Mouse (Mus musculus): Measurements from ENCODE around the gene Rabgap1. TPM values are rescaled to one million over a fixed set of nuclear protein-coding genes. Genes with fewer than 3 reads are reported as not detected.
A peak's percentile ranks its signal among the peaks of the same experiment; 100 is the strongest.

Rabgap1 gene
- polyA plus RNA-seq (2015; fragmentation: Nextera tagmentation; extraction: Ambion mirVana): 14.1 and 15.6 TPM in 2 replicates

GRCm38 (mm10) chr2:37442611-37443591 lies at the start of gene Rabgap1, which contains the start of the genes Zbtb26 and Zbtb6:
Gene Rabgap1, plus strand, starts transcription at chr2:37443279.
Gene Zbtb26, minus strand, starts transcription at chr2:37443135.
Gene Zbtb6, minus strand, starts transcription at chr2:37443171.
- TF ChIP-seq CTCF (IDR thresholded peaks at IDR 0.05; ENCODE audit: low read depth): no peak
- under 1% methylated on average over 51 of the region's 51 CpGs for WGBS
- Histone ChIP-seq H3K4me3 (ENCODE audit: low read depth, low read length) (peak within 1 kb of the TSS; percentile 88), H3K27me3 (replicated peaks; ENCODE audit: control insufficient read depth, insufficient read depth, low read length) (no peaks in the 10 kb centered on the region), H3K36me3 (ENCODE audit: control insufficient read depth, insufficient read depth) (0 out of 2 replicates have a peak, but pooled peaks cover 6% of the 10 kb centered on the region), H3K9ac (ENCODE audit: low read depth, low read length) (peak within 1 kb of the TSS; percentile 83), H3K4me2 (replicated peaks; ENCODE audit: low read depth) (peak within 1 kb of the TSS; percentile 86), H3K9me3 (ENCODE audit: control insufficient read depth) (no peaks in the 10 kb centered on the region), H3K4me1 (replicated peaks; ENCODE audit: control insufficient read depth, insufficient read depth, low read length) (no peaks in the 10 kb centered on the region), H3K27ac (ENCODE audit: low read depth, low read length) (peak within 1 kb of the TSS; percentile 89)
- ATAC-seq: peak; percentile 99

GRCm38 (mm10) chr2:37395539-37395938 lies 47.5 kb upstream of the Rabgap1 start:
- Histone ChIP-seq H3K9ac (ENCODE audit: low read depth, low read length) (no peak overlapping the region), H3K27ac (ENCODE audit: low read depth, low read length) (no peak overlapping the region), H3K4me1 (replicated peaks; ENCODE audit: control insufficient read depth, insufficient read depth, low read length) (no peaks in the 10 kb centered on the region), H3K4me2 (replicated peaks; ENCODE audit: low read depth) (no peak overlapping the region), H3K9me3 (ENCODE audit: control insufficient read depth) (no peaks in the 10 kb centered on the region), H3K4me3 (ENCODE audit: low read depth, low read length) (no peak overlapping the region), H3K36me3 (ENCODE audit: control insufficient read depth, insufficient read depth) (peaks cover 28% of the 10 kb centered on the region), H3K27me3 (replicated peaks; ENCODE audit: control insufficient read depth, insufficient read depth, low read length) (no peaks in the 10 kb centered on the region)
- no peak for ATAC-seq
- 52% methylated on average over 1 of the region's 1 CpGs for WGBS
- TF ChIP-seq CTCF (IDR thresholded peaks at IDR 0.05; ENCODE audit: low read depth): peak; percentile 62

- no peaks in the 10 kb centered on the region for H3K4me1 ChIP-seq (replicated peaks; ENCODE audit: control insufficient read depth, insufficient read depth, low read length)
- H3K4me3 ChIP-seq (ENCODE audit: low read depth, low read length): peak overlapping the region; percentile 100
- H3K36me3 ChIP-seq (ENCODE audit: control insufficient read depth, insufficient read depth): no peaks in the 10 kb centered on the region
- no peak for ATAC-seq
- H3K27ac ChIP-seq (ENCODE audit: low read depth, low read length): peak overlapping the region; percentile 99
- TF ChIP-seq CTCF (IDR thresholded peaks at IDR 0.05; ENCODE audit: low read depth): no peak
- H3K4me2 ChIP-seq (replicated peaks; ENCODE audit: low read depth): peak overlapping the region; percentile 77
- H3K9ac ChIP-seq (ENCODE audit: low read depth, low read length): peak overlapping the region; percentile 99
- H3K9me3 ChIP-seq (ENCODE audit: control insufficient read depth): no peaks in the 10 kb centered on the region
- no peaks in the 10 kb centered on the region for H3K27me3 ChIP-seq (replicated peaks; ENCODE audit: control insufficient read depth, insufficient read depth, low read length)
- WGBS: 2% methylated on average over 3 of the region's 3 CpGs
These were observed 21.2 kb upstream of the Rabgap1 start for GRCm38 (mm10) chr2:37421903-37422302.

- peak within 1 kb of the TSS; percentile 99 for H3K9ac ChIP-seq (ENCODE audit: low read depth, low read length)
- H3K4me2 ChIP-seq (replicated peaks; ENCODE audit: low read depth): peak within 1 kb of the TSS; percentile 77
- H3K36me3 ChIP-seq (ENCODE audit: control insufficient read depth, insufficient read depth): no peaks in the 10 kb centered on the region
- under 1% methylated on average over 63 of the region's 75 CpGs for WGBS
- H3K4me1 ChIP-seq (replicated peaks; ENCODE audit: control insufficient read depth, insufficient read depth, low read length): no peaks in the 10 kb centered on the region
- H3K4me3 ChIP-seq (ENCODE audit: low read depth, low read length): peak within 1 kb of the TSS; percentile 100
- TF ChIP-seq CTCF (IDR thresholded peaks at IDR 0.05; ENCODE audit: low read depth): no peak
- peak within 1 kb of the TSS; percentile 99 for H3K27ac ChIP-seq (ENCODE audit: low read depth, low read length)
- H3K9me3 ChIP-seq (ENCODE audit: control insufficient read depth): no peaks in the 10 kb centered on the region
- no peaks in the 10 kb centered on the region for H3K27me3 ChIP-seq (replicated peaks; ENCODE audit: control insufficient read depth, insufficient read depth, low read length)
- peak; percentile 98 for ATAC-seq
These were observed 20.5 kb upstream of the Rabgap1 start, which contains the start of gene Rc3h2 for GRCm38 (mm10) chr2:37422306-37423304. Gene Rc3h2, minus strand, starts transcription at chr2:37422903.

GRCm38 (mm10) chr2:37423671-37424070 lies 19.4 kb upstream of the Rabgap1 start:
- Histone ChIP-seq H3K9ac (ENCODE audit: low read depth, low read length) (no peak overlapping the region), H3K9me3 (ENCODE audit: control insufficient read depth) (no peaks in the 10 kb centered on the region), H3K36me3 (ENCODE audit: control insufficient read depth, insufficient read depth) (peaks cover 2% of the 10 kb centered on the region; the same call in 1 of the 2 replicates), H3K27me3 (replicated peaks; ENCODE audit: control insufficient read depth, insufficient read depth, low read length) (no peaks in the 10 kb centered on the region), H3K4me3 (ENCODE audit: low read depth, low read length) (no peak overlapping the region), H3K4me2 (replicated peaks; ENCODE audit: low read depth) (no peak overlapping the region), H3K27ac (ENCODE audit: low read depth, low read length) (no peak overlapping the region), H3K4me1 (replicated peaks; ENCODE audit: control insufficient read depth, insufficient read depth, low read length) (no peaks in the 10 kb centered on the region)
- no peak for TF ChIP-seq CTCF (IDR thresholded peaks at IDR 0.05; ENCODE audit: low read depth)
- 64% methylated on average over 3 of the region's 3 CpGs for WGBS
- ATAC-seq: no peak
